Mouse (Mus musculus) testis, adult 2 months (tissue): ENCODE data around the gene Slc25a51. TPM values are rescaled to one million over a fixed set of nuclear protein-coding genes. Genes with fewer than 3 reads are reported as not detected.

ENCODE experiments used
- H3K27ac ChIP-seq: fragments of 200-500 bp; 2 replicates; pipeline ENCODE4 v1.5.1; 2012; ENCODE audit warnings: low read depth, low read length; ENCODE audit not compliant: control insufficient read depth, insufficient read depth
- H3K27me3 ChIP-seq: fragments of 200-500 bp; 2 replicates; pipeline ENCODE4 v1.6.1; 2012; ENCODE audit warnings: mild to moderate bottlenecking, low read length, moderate library complexity; ENCODE audit not compliant: control insufficient read depth, insufficient read depth
- H3K36me3 ChIP-seq: fragments of 200-500 bp; 2 replicates; pipeline ENCODE4 v1.6.1; 2012; ENCODE audit warnings: mild to moderate bottlenecking, low read length; ENCODE audit not compliant: control insufficient read depth, insufficient read depth
- H3K4me1 ChIP-seq: fragments of 200-500 bp; 2 replicates; pipeline ENCODE4 v1.6.1; 2012; ENCODE audit warnings: low read length; ENCODE audit not compliant: control insufficient read depth, insufficient read depth
- H3K4me3 ChIP-seq: fragments of 200-500 bp; 2 replicates; pipeline ENCODE4 v1.5.1; 2012; ENCODE audit warnings: low read depth, mild to moderate bottlenecking, low read length, moderate library complexity, mixed read lengths; ENCODE audit not compliant: control insufficient read depth
- CTCF ChIP-seq: fragments of 200-500 bp; IDR thresholded peaks from 2 replicates; pipeline ENCODE4 v1.5.1; 2012; ENCODE audit warnings: low read depth, mild to moderate bottlenecking, inconsistent platforms, low read length, moderate library complexity; ENCODE audit not compliant: control insufficient read depth, insufficient read depth, insufficient replicate concordance
- POLR2A ChIP-seq: fragments of 200-500 bp; IDR thresholded peaks from 2 replicates; pipeline ENCODE4 v1.6.1; 2012; ENCODE audit warnings: low read depth, mild to moderate bottlenecking, inconsistent platforms, low read length, moderate library complexity; ENCODE audit not compliant: control insufficient read depth
- polyA plus RNA-seq: library from polyadenylated mRNA; depleted of rRNA; stranded (reverse); fragments of >200 nt; gene quantifications from 2 replicates; pipeline ENCODE4 v1.2.3, GENCODE M21; 2012

The Slc25a51 gene
- polyA plus RNA-seq, 1 experiment = 12.6 TPM

- H3K27me3 ChIP-seq = no peaks in the 10 kb centered on the region
- no peaks in the 10 kb centered on the region for H3K36me3 ChIP-seq
- no peak overlapping the region for H3K4me3 ChIP-seq
- H3K4me1 ChIP-seq = no peaks in the 10 kb centered on the region
- no peak overlapping the region for H3K27ac ChIP-seq
- TF ChIP-seq POLR2A (0 out of 2 replicates have a peak, but pooled peaks have one; percentile 21), CTCF (no peak)
Measured at GRCm38 (mm10) chr4:45421519-45422260, 13.1 kb upstream of the Slc25a51 start.

GRCm38 (mm10) chr4:45420733-45421132, 12.2 kb upstream of the Slc25a51 start:
- Histone ChIP-seq H3K36me3 (no peaks in the 10 kb centered on the region), H3K27ac (no peak overlapping the region), H3K4me3 (no peak overlapping the region), H3K27me3 (no peaks in the 10 kb centered on the region), H3K4me1 (no peaks in the 10 kb centered on the region)
- TF ChIP-seq POLR2A (no peak), CTCF (no peak)

- Histone ChIP-seq H3K4me1 (no peaks in the 10 kb centered on the region), H3K27ac (no peak overlapping the region), H3K27me3 (no peaks in the 10 kb centered on the region), H3K36me3 (no peaks in the 10 kb centered on the region), H3K4me3 (no peak overlapping the region)
- no peak for TF ChIP-seq POLR2A
- no peak for TF ChIP-seq CTCF
Measured at GRCm38 (mm10) chr4:45419051-45419450, 10.5 kb upstream of the Slc25a51 start.

GRCm38 (mm10) chr4:45418229-45418950, 9.8 kb upstream of the Slc25a51 start:
- Histone ChIP-seq H3K4me3 (no peak overlapping the region), H3K27ac (no peak overlapping the region), H3K4me1 (no peaks in the 10 kb centered on the region), H3K27me3 (no peaks in the 10 kb centered on the region), H3K36me3 (no peaks in the 10 kb centered on the region)
- TF ChIP-seq POLR2A = no peak
- peak; percentile 51; the same call in 1 of the 2 replicates for TF ChIP-seq CTCF

- Histone ChIP-seq H3K27ac (no peak overlapping the region), H3K4me1 (no peaks in the 10 kb centered on the region), H3K4me3 (peak overlapping the region; percentile 28; the same call in 1 of the 2 replicates), H3K27me3 (no peaks in the 10 kb centered on the region), H3K36me3 (no peaks in the 10 kb centered on the region)
- TF ChIP-seq POLR2A (no peak), CTCF (no peak)
Measured at GRCm38 (mm10) chr4:45416314-45416713, 7.7 kb upstream of the Slc25a51 start.

GRCm38 (mm10) chr4:45413674-45414338, 5.2 kb upstream of the Slc25a51 start:
- no peaks in the 10 kb centered on the region for H3K36me3 ChIP-seq
- no peak for TF ChIP-seq CTCF
- no peak for TF ChIP-seq POLR2A
- no peaks in the 10 kb centered on the region for H3K27me3 ChIP-seq
- H3K4me1 ChIP-seq = peaks cover 3% of the 10 kb centered on the region
- no peak overlapping the region for H3K27ac ChIP-seq
- no peak overlapping the region for H3K4me3 ChIP-seq

- H3K27me3 ChIP-seq = no peaks in the 10 kb centered on the region
- peaks cover 5% of the 10 kb centered on the region for H3K4me1 ChIP-seq
- H3K4me3 ChIP-seq = no peak overlapping the region
- TF ChIP-seq POLR2A (no peak), CTCF (no peak)
- H3K27ac ChIP-seq = no peak overlapping the region
- H3K36me3 ChIP-seq = no peaks in the 10 kb centered on the region
Measured at GRCm38 (mm10) chr4:45412433-45413192, 4.0 kb upstream of the Slc25a51 start.
